Mouse (Mus musculus) thymus, postnatal 10 days (tissue): ENCODE data around the gene Pex14.
"Not testable (repeated sequence)": the region's sequence is repeated elsewhere in the genome, so short reads cannot be mapped to it uniquely, and the experiment has no call there.

Experiments
- DNase-seq, 2 experiments: peaks; one replicate each; pipeline ENCODE4 v3.0.0; 2021; ENCODE audit warnings: low spot score in 2 of 2

Gene Pex14

GRCm38 (mm10) chr4:149103875-149104561, 4.3 kb upstream of the Pex14 start, which contains the start of gene Dffa:
TSS of gene Dffa (plus strand) at chr4:149104146.
- peak; percentile 84 to 88 for DNase-seq

- DNase-seq = no peak
Measured at GRCm38 (mm10) chr4:149101456-149101855, 1.8 kb upstream of the Pex14 start.

GRCm38 (mm10) chr4:149100449-149100848, 773 bp upstream of the Pex14 start:
- DNase-seq = not testable (repeated sequence)

DNA sequence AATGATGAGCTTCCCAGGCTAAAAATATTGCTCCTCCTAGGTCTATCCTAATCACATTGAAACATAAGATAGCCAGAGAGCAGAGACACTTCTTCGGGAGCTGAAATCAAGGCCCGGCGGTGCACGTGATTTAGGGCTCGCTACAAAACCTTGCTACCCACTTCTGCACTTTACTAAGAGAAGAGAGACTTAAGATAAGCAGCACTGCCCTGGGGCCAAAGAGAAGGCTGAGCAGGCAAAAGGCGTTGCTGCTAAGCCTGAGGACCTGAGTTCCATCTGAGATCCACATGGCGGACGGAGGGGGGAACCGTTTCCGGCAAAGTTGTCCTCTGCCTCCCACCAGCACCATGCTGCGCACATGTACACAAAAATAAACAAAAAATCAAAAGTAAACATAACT, 1.1 kb downstream of the Pex14 start:
- no peak for DNase-seq

- DNase-seq = no peak
Measured at GRCm38 (mm10) chr4:149097956-149098355, 1.7 kb downstream of the Pex14 start.

DNA sequence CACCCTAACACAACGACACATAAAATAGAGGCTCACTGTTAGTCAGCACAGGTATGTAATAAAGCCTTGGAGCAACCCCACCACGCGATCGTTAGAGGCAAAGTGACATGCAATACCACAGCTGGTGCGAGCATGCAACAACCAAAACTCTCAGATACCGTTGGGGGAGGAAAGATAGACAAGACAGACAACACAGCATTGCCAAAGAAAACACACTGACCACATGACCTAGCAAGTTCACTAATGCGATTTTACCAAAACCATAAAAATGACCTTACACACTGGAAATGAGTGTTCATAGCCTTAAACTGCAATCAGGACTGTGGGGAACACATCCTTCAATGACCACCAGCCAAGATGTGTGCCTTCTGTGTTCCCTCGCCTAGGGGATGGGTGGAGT, 8.3 kb downstream of the Pex14 start:
- DNase-seq = no peak

GRCm38 (mm10) chr4:149085381-149085780, 14.3 kb downstream of the Pex14 start:
- no peak for DNase-seq

GRCm38 (mm10) chr4:149081528-149081927, 18.1 kb downstream of the Pex14 start:
- DNase-seq = no peak

GRCm38 (mm10) chr4:149080111-149080510, 19.6 kb downstream of the Pex14 start:
- DNase-seq = no peak

GRCm38 (mm10) chr4:149079629-149080028, 20.0 kb downstream of the Pex14 start:
- no peak for DNase-seq

GRCm38 (mm10) chr4:149078261-149078660, 21.4 kb downstream of the Pex14 start:
- DNase-seq = no peak

GRCm38 (mm10) chr4:149075871-149076575, 23.7 kb downstream of the Pex14 start:
- peak; percentile 56 to 70 for DNase-seq

DNA sequence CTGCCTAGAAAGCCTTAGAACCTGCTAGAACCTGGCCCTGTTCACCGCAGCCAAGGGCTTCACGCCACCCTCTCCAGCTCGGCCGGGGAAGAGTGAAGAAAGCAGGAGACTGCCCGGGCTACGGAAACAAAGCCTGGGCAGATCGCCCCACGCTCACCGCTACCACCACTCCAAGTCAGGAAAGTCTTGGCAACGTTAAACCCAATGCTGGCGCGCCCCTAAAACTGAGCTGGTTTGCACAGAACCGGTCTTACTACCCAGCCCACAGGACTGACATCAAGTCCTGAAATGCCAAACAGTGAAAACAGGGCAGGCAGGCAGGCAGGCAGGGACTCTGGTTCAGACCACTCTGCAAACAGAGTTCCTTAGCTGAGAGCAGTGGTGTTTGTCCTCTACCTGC, 24.6 kb downstream of the Pex14 start:
- no peak for DNase-seq

- peak; percentile 31 to 43 for DNase-seq
Measured at GRCm38 (mm10) chr4:149066672-149067551, 32.8 kb downstream of the Pex14 start.

- no peak for DNase-seq
Measured at GRCm38 (mm10) chr4:149064061-149064854, 35.4 kb downstream of the Pex14 start.

GRCm38 (mm10) chr4:149062406-149063318, 37.0 kb downstream of the Pex14 start:
- DNase-seq = no peak

DNA sequence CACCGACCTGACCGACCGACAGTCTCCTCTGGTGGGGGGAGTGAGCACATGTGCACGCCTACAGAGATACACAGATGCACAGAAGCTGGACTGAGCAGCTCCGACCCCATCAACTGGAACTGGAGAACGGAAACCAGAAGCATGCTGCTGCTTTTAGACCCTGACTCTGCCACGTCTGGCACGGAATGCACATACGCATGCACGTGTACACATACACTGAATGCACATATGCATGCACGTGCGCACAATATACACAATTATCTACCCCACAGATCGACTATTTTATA, 38.3 kb downstream of the Pex14 start:
- no peak for DNase-seq

- DNase-seq = no peak
Measured at GRCm38 (mm10) chr4:149060621-149061431, 38.9 kb downstream of the Pex14 start.

- no peak for DNase-seq
Measured at GRCm38 (mm10) chr4:149059713-149060112, 40.0 kb downstream of the Pex14 start.

GRCm38 (mm10) chr4:149058298-149058697, 41.4 kb downstream of the Pex14 start:
- DNase-seq = no peak
